Mouse (Mus musculus) heart, adult 9 months (tissue): ENCODE measurements around the gene Gm12394.
"Not testable (repeated sequence)": the region's sequence is repeated elsewhere in the genome, so short reads cannot be mapped to it uniquely, and the experiment has no call there.

Experiments
- DNase-seq, 2 experiments: peaks; one replicate each; pipeline ENCODE4 v3.0.0; 2022; ENCODE audit warnings: low spot score in 2 of 2

The Gm12394 gene

DNA sequence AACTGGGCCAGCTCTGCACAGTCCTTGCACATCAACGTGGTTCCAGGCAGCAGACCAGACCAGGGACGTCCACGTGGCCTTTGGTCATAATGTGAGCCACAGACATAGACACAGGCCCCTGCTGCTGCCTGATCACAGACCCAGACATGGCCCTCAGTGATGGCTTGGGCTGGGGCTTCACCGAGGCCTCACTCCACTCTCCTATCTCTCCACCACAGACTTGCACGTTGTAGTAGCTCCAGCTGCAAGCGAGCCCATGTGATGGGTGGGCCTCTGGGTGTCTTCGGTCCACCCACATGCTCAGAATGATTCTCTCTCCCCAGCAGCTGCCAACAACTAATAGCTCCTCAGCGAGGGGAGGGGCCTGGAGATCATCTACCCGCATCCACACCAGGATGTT is 3.9 kb upstream of the Gm12394 start:
- DNase-seq: not testable (repeated sequence)

DNA sequence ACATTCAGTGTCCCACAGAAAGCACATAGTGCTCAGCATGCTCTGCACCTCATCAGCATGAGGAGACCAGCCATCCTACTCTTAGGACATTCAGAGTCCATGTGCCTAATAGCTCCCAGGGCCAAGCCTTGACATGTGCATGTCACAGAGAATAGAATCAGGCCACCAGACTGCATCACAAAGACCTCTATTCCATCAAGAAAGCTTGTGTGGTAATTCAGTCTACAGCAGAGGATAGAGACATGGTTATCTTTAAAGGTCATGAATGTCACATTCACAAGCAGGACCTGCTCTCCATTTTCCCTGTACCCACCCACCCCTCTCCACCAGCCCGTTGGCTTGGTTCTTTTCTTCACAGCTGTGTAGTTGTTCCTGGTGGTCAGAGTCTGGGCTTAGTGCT is 2.8 kb downstream of the Gm12394 start, which contains the start of gene Fam205a1:
Gene Fam205a1, minus strand, starts transcription at position 101 of the 400 bp plus-strand sequence.
- DNase-seq: not testable (repeated sequence)

DNA sequence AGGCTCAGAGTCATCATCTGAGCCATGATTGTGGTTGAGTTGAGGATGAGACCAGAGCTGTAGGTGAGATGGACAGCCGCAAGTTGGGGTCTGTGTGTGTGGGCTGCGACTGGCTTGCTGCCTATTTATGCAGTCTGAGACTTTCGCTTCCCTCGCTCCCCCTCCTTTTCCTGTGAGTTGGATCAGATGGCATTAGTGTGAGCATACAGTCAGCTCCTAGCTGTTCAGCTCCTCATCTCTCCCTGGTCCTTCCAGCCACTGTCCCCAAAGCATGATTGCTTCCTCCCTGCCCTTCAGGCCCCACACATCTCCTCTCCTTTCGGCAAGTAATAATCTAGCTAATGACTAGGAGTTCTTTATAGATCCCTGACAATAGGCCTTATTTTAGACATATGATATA is 82.7 kb downstream of the Gm12394 start, which contains the start of gene Ccl21a:
Gene Ccl21a, minus strand, starts transcription at position 101 of the 400 bp plus-strand sequence.
- DNase-seq: not testable (repeated sequence)

DNA sequence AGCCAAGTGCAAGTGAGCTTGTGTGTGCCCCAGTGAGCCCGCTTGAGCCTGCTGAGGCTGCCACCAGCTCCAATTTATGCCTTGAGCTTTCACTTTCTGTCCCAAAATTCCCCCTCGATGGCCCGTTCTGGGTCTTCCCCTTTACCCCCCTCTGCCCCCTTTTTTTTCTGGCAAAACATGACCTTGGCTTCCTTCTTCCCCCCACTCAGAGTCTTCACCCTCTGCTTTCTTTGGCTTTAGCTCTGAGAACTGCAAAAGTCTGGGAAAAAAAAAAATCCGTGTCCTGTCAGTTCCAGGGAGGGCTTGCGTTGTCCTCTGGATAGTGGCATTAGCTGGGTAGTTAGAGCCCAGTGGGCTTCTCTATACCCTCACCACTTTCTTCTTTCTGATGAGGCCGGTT is 100.1 kb downstream of the Gm12394 start, which contains the start of gene Ccl19:
Gene Ccl19, minus strand, starts transcription at position 101 of the 400 bp plus-strand sequence.
- DNase-seq: not testable (repeated sequence)

DNA sequence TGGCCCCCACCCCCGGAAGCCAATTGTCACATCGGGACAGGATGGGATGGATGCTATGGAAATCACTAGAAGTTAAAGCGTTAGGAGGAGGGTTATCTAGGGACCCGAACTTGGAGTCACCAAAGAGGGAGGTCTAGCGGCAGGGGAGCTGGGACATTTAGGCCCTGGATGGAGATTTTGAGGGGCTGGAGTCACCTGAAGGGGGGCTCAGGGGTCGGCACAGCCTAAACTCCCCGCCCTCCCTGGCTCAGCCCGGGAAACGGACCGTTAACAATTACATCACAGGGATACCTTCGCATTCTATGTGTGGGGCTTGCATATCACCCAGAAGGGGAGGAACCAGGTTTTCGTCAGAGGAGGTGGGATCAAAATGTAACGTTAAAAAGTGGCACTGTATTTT is 121.3 kb downstream of the Gm12394 start, which contains the start of gene 4930578G10Rik:
Gene 4930578G10Rik, plus strand, starts transcription at position 301 of the 400 bp plus-strand sequence.
- DNase-seq: not testable (repeated sequence)
